Mouse (Mus musculus): ENCODE results near the gene Ptch2. TPM values are rescaled to one million over a fixed set of nuclear protein-coding genes. Genes with fewer than 3 reads are reported as not detected.
A peak's percentile ranks its signal among the peaks of the same experiment; 100 is the strongest.

Ptch2 gene
- polyA plus RNA-seq, 1 experiment from 2014 or later: 2.4 TPM

- H3K27me3 ChIP-seq (ENCODE audit: control insufficient read depth, insufficient read depth, low read length): no peaks in the 10 kb centered on the region
- H3K36me3 ChIP-seq (ENCODE audit: control insufficient read depth, insufficient read depth, low read length): no peaks in the 10 kb centered on the region
- H3K9ac ChIP-seq (ENCODE audit: low read depth, low read length): peak overlapping the region; percentile 76
- ATAC-seq (replicated peaks; ENCODE audit: insufficient number of reproducible peaks, low FRiP score, low TSS enrichment): no peak
- no peaks in the 10 kb centered on the region for H3K9me3 ChIP-seq (replicated peaks; ENCODE audit: control insufficient read depth, low read length)
- H3K4me1 ChIP-seq (ENCODE audit: control insufficient read depth, insufficient read depth, low read length): peaks cover 6% of the 10 kb centered on the region; the same call in 1 of the 2 replicates
- peak overlapping the region; percentile 65 for H3K4me3 ChIP-seq (ENCODE audit: low read depth, low read length)
- H3K27ac ChIP-seq (ENCODE audit: low read depth, low read length): no peak overlapping the region
- WGBS (ENCODE audit: insufficient replicate concordance): 19% methylated on average over 5 of the region's 5 CpGs
- H3K4me2 ChIP-seq: peak overlapping the region; percentile 100
Observed at GRCm38 (mm10) chr4:117096666-117097065, 791 bp downstream of the Ptch2 start.

DNA sequence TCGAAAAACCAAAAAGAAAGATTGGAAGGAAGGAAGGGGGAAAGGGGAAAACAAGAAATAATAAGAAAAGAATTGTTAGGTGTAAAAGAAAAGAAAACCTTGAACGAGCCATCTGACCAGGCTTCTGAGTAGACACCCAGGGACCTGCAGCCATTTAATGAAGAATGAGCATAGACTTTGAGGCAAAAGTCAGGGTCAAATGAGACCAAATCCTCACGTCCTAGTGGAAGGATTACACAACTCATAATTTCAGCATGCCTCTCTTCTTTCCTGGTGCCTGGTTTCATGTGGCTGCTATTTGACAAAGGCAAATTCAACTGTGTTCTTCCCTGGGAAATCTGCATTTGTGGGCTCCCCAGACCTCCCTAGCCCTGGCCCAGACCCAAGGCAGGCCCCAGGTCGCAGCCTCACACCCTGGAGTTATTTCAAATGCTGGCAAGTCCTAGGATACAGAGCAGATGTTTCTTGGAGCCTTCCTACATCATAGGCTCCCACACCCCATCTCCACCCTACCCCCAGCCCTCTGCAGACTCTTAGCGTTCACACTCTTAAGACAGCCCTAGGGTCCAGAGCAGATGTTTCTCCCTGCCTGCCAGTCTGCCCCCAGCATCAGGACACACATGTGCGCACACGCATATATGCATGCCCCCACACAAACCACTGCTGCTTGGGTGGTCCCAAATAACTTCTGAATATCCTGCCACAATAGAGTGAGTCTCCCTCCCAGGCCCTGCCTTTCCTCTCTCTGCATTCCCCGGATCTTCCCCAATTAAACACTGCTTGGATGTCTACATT is 2.3 kb downstream of the Ptch2 start:
- no peak overlapping the region for H3K27ac ChIP-seq (ENCODE audit: low read depth, low read length)
- 72% methylated on average over 8 of the region's 8 CpGs for WGBS (ENCODE audit: insufficient replicate concordance)
- no peak for ATAC-seq (replicated peaks; ENCODE audit: insufficient number of reproducible peaks, low FRiP score, low TSS enrichment)

GRCm38 (mm10) chr4:117098764-117099036 is 2.8 kb downstream of the Ptch2 start:
- Histone ChIP-seq H3K27ac (ENCODE audit: low read depth, low read length) (no peak overlapping the region), H3K36me3 (ENCODE audit: control insufficient read depth, insufficient read depth, low read length) (no peaks in the 10 kb centered on the region), H3K4me3 (ENCODE audit: low read depth, low read length) (no peak overlapping the region), H3K4me1 (ENCODE audit: control insufficient read depth, insufficient read depth, low read length) (peaks cover 6% of the 10 kb centered on the region; the same call in 1 of the 2 replicates), H3K27me3 (ENCODE audit: control insufficient read depth, insufficient read depth, low read length) (no peaks in the 10 kb centered on the region), H3K4me2 (no peak overlapping the region), H3K9me3 (replicated peaks; ENCODE audit: control insufficient read depth, low read length) (no peaks in the 10 kb centered on the region), H3K9ac (ENCODE audit: low read depth, low read length) (no peak overlapping the region)
- WGBS (ENCODE audit: insufficient replicate concordance): 65% methylated on average over 2 of the region's 2 CpGs
- no peak for ATAC-seq (replicated peaks; ENCODE audit: insufficient number of reproducible peaks, low FRiP score, low TSS enrichment)

More for the DNA sequence above, 2.3 kb downstream of the Ptch2 start:
- Histone ChIP-seq H3K9me3 (replicated peaks; ENCODE audit: control insufficient read depth, low read length) (no peaks in the 10 kb centered on the region), H3K36me3 (ENCODE audit: control insufficient read depth, insufficient read depth, low read length) (no peaks in the 10 kb centered on the region), H3K27me3 (ENCODE audit: control insufficient read depth, insufficient read depth, low read length) (no peaks in the 10 kb centered on the region), H3K4me1 (ENCODE audit: control insufficient read depth, insufficient read depth, low read length) (peaks cover 6% of the 10 kb centered on the region; the same call in 1 of the 2 replicates), H3K9ac (ENCODE audit: low read depth, low read length) (no peak overlapping the region), H3K4me3 (ENCODE audit: low read depth, low read length) (no peak overlapping the region), H3K4me2 (0 out of 2 replicates have a peak overlapping the region, but pooled peaks have one; percentile 1)

DNA sequence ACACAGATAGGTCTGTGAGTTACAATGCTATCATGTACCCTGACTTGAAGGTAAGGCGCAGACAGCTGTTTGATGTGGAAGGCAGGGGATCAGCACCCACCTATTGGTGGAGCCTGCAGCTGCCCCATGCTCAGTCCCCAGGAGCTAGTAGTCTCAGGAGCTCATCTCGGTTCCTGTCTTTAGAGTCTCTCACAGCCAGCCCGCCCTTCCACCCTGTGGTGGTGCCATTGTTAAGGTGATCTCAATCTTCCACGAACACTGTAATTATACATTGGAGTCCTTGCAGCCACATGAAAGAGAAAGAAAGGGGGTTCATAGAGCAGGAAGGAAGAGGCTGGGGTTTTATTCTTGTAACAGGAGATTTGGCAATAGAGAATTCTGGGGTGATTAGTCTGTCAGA is 4.2 kb downstream of the Ptch2 start:
- no peak overlapping the region for H3K27ac ChIP-seq (ENCODE audit: low read depth, low read length)
- H3K27me3 ChIP-seq (ENCODE audit: control insufficient read depth, insufficient read depth, low read length): no peaks in the 10 kb centered on the region
- WGBS (ENCODE audit: insufficient replicate concordance): 74% methylated on average over 4 of the region's 4 CpGs
- ATAC-seq (replicated peaks; ENCODE audit: insufficient number of reproducible peaks, low FRiP score, low TSS enrichment): no peak
- no peak overlapping the region for H3K4me3 ChIP-seq (ENCODE audit: low read depth, low read length)
- H3K36me3 ChIP-seq (ENCODE audit: control insufficient read depth, insufficient read depth, low read length): no peaks in the 10 kb centered on the region
- H3K4me2 ChIP-seq: no peak overlapping the region
- H3K9ac ChIP-seq (ENCODE audit: low read depth, low read length): no peak overlapping the region
- peaks cover 6% of the 10 kb centered on the region; the same call in 1 of the 2 replicates for H3K4me1 ChIP-seq (ENCODE audit: control insufficient read depth, insufficient read depth, low read length)
- no peaks in the 10 kb centered on the region for H3K9me3 ChIP-seq (replicated peaks; ENCODE audit: control insufficient read depth, low read length)

GRCm38 (mm10) chr4:117101218-117101617 is 5.3 kb downstream of the Ptch2 start:
- Histone ChIP-seq H3K9me3 (replicated peaks; ENCODE audit: control insufficient read depth, low read length) (no peaks in the 10 kb centered on the region), H3K4me3 (ENCODE audit: low read depth, low read length) (no peak overlapping the region), H3K36me3 (ENCODE audit: control insufficient read depth, insufficient read depth, low read length) (no peaks in the 10 kb centered on the region), H3K27me3 (ENCODE audit: control insufficient read depth, insufficient read depth, low read length) (no peaks in the 10 kb centered on the region), H3K27ac (ENCODE audit: low read depth, low read length) (no peak overlapping the region), H3K9ac (ENCODE audit: low read depth, low read length) (no peak overlapping the region), H3K4me1 (ENCODE audit: control insufficient read depth, insufficient read depth, low read length) (peaks cover 6% of the 10 kb centered on the region; the same call in 1 of the 2 replicates), H3K4me2 (no peak overlapping the region)
- WGBS (ENCODE audit: insufficient replicate concordance): 43% methylated on average over 7 of the region's 7 CpGs
- ATAC-seq (replicated peaks; ENCODE audit: insufficient number of reproducible peaks, low FRiP score, low TSS enrichment): no peak

- no peak for ATAC-seq (replicated peaks; ENCODE audit: insufficient number of reproducible peaks, low FRiP score, low TSS enrichment)
- no peak overlapping the region for H3K4me2 ChIP-seq
- 79% methylated on average over 10 of the region's 10 CpGs for WGBS (ENCODE audit: insufficient replicate concordance)
Observed at GRCm38 (mm10) chr4:117104672-117105071, 8.8 kb downstream of the Ptch2 start.

GRCm38 (mm10) chr4:117105127-117105526 is 9.3 kb downstream of the Ptch2 start:
- H3K9ac ChIP-seq (ENCODE audit: low read depth, low read length): no peak overlapping the region
- no peak overlapping the region for H3K4me2 ChIP-seq
- H3K4me1 ChIP-seq (ENCODE audit: control insufficient read depth, insufficient read depth, low read length): no peaks in the 10 kb centered on the region
- H3K9me3 ChIP-seq (replicated peaks; ENCODE audit: control insufficient read depth, low read length): no peaks in the 10 kb centered on the region
- no peaks in the 10 kb centered on the region for H3K27me3 ChIP-seq (ENCODE audit: control insufficient read depth, insufficient read depth, low read length)
- no peak for ATAC-seq (replicated peaks; ENCODE audit: insufficient number of reproducible peaks, low FRiP score, low TSS enrichment)
- 62% methylated on average over 10 of the region's 10 CpGs for WGBS (ENCODE audit: insufficient replicate concordance)
- H3K4me3 ChIP-seq (ENCODE audit: low read depth, low read length): no peak overlapping the region
- H3K27ac ChIP-seq (ENCODE audit: low read depth, low read length): no peak overlapping the region
- no peaks in the 10 kb centered on the region for H3K36me3 ChIP-seq (ENCODE audit: control insufficient read depth, insufficient read depth, low read length)

More at GRCm38 (mm10) chr4:117104672-117105071, 8.8 kb downstream of the Ptch2 start:
- Histone ChIP-seq H3K27ac (ENCODE audit: low read depth, low read length) (no peak overlapping the region), H3K4me3 (ENCODE audit: low read depth, low read length) (no peak overlapping the region), H3K9ac (ENCODE audit: low read depth, low read length) (no peak overlapping the region), H3K9me3 (replicated peaks; ENCODE audit: control insufficient read depth, low read length) (no peaks in the 10 kb centered on the region), H3K36me3 (ENCODE audit: control insufficient read depth, insufficient read depth, low read length) (no peaks in the 10 kb centered on the region), H3K27me3 (ENCODE audit: control insufficient read depth, insufficient read depth, low read length) (no peaks in the 10 kb centered on the region), H3K4me1 (ENCODE audit: control insufficient read depth, insufficient read depth, low read length) (no peaks in the 10 kb centered on the region)

- H3K9ac ChIP-seq (ENCODE audit: low read depth, low read length): no peak overlapping the region
- no peak overlapping the region for H3K4me3 ChIP-seq (ENCODE audit: low read depth, low read length)
- WGBS (ENCODE audit: insufficient replicate concordance): 87% methylated on average over 18 of the region's 18 CpGs
- no peak overlapping the region for H3K4me2 ChIP-seq
- no peak for ATAC-seq (replicated peaks; ENCODE audit: insufficient number of reproducible peaks, low FRiP score, low TSS enrichment)
- no peaks in the 10 kb centered on the region for H3K9me3 ChIP-seq (replicated peaks; ENCODE audit: control insufficient read depth, low read length)
- no peaks in the 10 kb centered on the region for H3K27me3 ChIP-seq (ENCODE audit: control insufficient read depth, insufficient read depth, low read length)
- no peaks in the 10 kb centered on the region for H3K36me3 ChIP-seq (ENCODE audit: control insufficient read depth, insufficient read depth, low read length)
- H3K4me1 ChIP-seq (ENCODE audit: control insufficient read depth, insufficient read depth, low read length): no peaks in the 10 kb centered on the region
- H3K27ac ChIP-seq (ENCODE audit: low read depth, low read length): no peak overlapping the region
Observed at GRCm38 (mm10) chr4:117107813-117108523, 12.1 kb downstream of the Ptch2 start.

Measured in heart, embryonic 11.5 days (tissue).